Comparison of ENCODE assay signal across 7 mouse cellular contexts in the genomic region with DNA sequence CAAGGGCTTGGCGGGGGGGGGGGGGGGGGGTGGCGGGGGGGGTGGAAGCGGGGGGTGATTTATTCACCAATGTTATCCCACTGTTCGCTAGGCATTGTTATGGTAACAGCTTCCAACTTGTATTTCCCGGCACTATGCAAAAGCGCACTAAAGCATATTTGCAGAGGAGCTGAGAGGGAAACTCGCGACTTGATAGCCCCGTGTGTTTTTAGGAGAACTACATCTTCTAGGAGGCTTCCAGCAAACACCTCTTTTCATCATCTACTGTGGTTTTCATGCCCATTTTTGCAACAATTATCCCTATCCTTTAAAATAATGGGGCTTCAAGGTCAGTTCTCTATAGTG. TPM values are rescaled to one million over a fixed set of nuclear protein-coding genes. Genes with fewer than 3 reads are reported as not detected.
DNase-seq lines count a peak whose midpoint lies in the region; ATAC-seq lines count a peak whose summit lies in the region.

No protein-coding gene starts in this region.

- H3K9me3 ChIP-seq in lung, embryonic 15.5 days = no peaks in the 10 kb centered on the region
- H3K9me3 ChIP-seq in embryonic facial prominence, embryonic 12.5 days = no peaks in the 10 kb centered on the region
- no peaks in the 10 kb centered on the region for H3K9me3 ChIP-seq in intestine, embryonic 14.5 days (ENCODE audit: control insufficient read depth, low read length)
- H3K9me3 ChIP-seq in neural tube, embryonic 15.5 days (replicated peaks) = no peaks in the 10 kb centered on the region

- WGBS in lung, embryonic 15.5 days = 0% methylated on average over 7 of the region's 9 CpGs
- WGBS in embryonic facial prominence, embryonic 12.5 days = 2% methylated on average over 6 of the region's 9 CpGs
- 0% methylated on average over 7 of the region's 9 CpGs for WGBS in intestine, embryonic 14.5 days
- 0% methylated on average over 6 of the region's 9 CpGs for whole genome bisulfite sequencing in neural tube, embryonic 15.5 days

- no peak; the same call in 1 of the 2 replicates for ATAC-seq in lung, embryonic 15.5 days (ENCODE audit: borderline replicate concordance, extremely low read depth, low FRiP score, low TSS enrichment)
- no peak for ATAC-seq in embryonic facial prominence, embryonic 12.5 days (ENCODE audit: insufficient number of reproducible peaks, insufficient read depth, low FRiP score, low TSS enrichment)
- no peak for ATAC-seq in intestine, embryonic 14.5 days (replicated peaks; ENCODE audit: low FRiP score, low TSS enrichment, low read depth)
- peak; percentile 66 for ATAC-seq in neural tube, embryonic 15.5 days (ENCODE audit: low FRiP score)
- ATAC-seq in megakaryocyte-erythroid progenitor cell, adult 5-6 weeks (replicated peaks; ENCODE audit: low FRiP score, low TSS enrichment, poor library complexity, severe bottlenecking) = no peak

- no peak for DNase-seq in lung, postnatal 4 days
- peak; percentile 55 for DNase-seq in intestine, embryonic 14.5 days (ENCODE audit: low spot score)
- no peak for DNase-seq in left cerebral cortex, postnatal 4 days

- peak overlapping the region; percentile 69 for H3K9ac ChIP-seq in lung, embryonic 15.5 days
- H3K9ac ChIP-seq in embryonic facial prominence, embryonic 12.5 days = peak overlapping the region; percentile 61
- peak overlapping the region; percentile 70 for H3K9ac ChIP-seq in intestine, embryonic 14.5 days (ENCODE audit: low read length)
- H3K9ac ChIP-seq in neural tube, embryonic 15.5 days (replicated peaks) = peak overlapping the region; percentile 77

- peak overlapping the region; percentile 95 for H3K4me3 ChIP-seq in lung, embryonic 15.5 days
- H3K4me3 ChIP-seq in embryonic facial prominence, embryonic 12.5 days = peak overlapping the region; percentile 86
- peak overlapping the region; percentile 79 for H3K4me3 ChIP-seq in intestine, embryonic 14.5 days (ENCODE audit: low read depth, low read length)
- H3K4me3 ChIP-seq in neural tube, embryonic 15.5 days (replicated peaks) = peak overlapping the region; percentile 79

- H3K4me1 ChIP-seq in lung, embryonic 15.5 days = peaks cover 11% of the 10 kb centered on the region
- peaks cover 5% of the 10 kb centered on the region; the same call in 1 of the 2 replicates for H3K4me1 ChIP-seq in embryonic facial prominence, embryonic 12.5 days
- H3K4me1 ChIP-seq in intestine, embryonic 14.5 days (replicated peaks; ENCODE audit: control insufficient read depth, insufficient read depth, low read length) = peaks cover 5% of the 10 kb centered on the region; the same call in 1 of the 2 replicates
- H3K4me1 ChIP-seq in neural tube, embryonic 15.5 days = peaks cover 11% of the 10 kb centered on the region

- H3K4me2 ChIP-seq in lung, embryonic 15.5 days = peak overlapping the region; percentile 61
- peak overlapping the region; percentile 62 for H3K4me2 ChIP-seq in embryonic facial prominence, embryonic 12.5 days (replicated peaks)
- H3K4me2 ChIP-seq in intestine, embryonic 14.5 days (ENCODE audit: low read length) = peak overlapping the region; percentile 62
- peak overlapping the region; percentile 61 for H3K4me2 ChIP-seq in neural tube, embryonic 15.5 days

- intact Hi-C loops in left cerebral cortex, postnatal 4 days (cut with DNase I) = no loop called here

- no peaks in the 10 kb centered on the region for H3K27me3 ChIP-seq in lung, embryonic 15.5 days
- no peaks in the 10 kb centered on the region for H3K27me3 ChIP-seq in embryonic facial prominence, embryonic 12.5 days
- no peaks in the 10 kb centered on the region for H3K27me3 ChIP-seq in intestine, embryonic 14.5 days (replicated peaks; ENCODE audit: control insufficient read depth, insufficient read depth, low read length)
- no peaks in the 10 kb centered on the region for H3K27me3 ChIP-seq in neural tube, embryonic 15.5 days (replicated peaks)

- H3K36me3 ChIP-seq in lung, embryonic 15.5 days = peaks cover 10% of the 10 kb centered on the region
- peaks cover 3% of the 10 kb centered on the region; the same call in 1 of the 2 replicates for H3K36me3 ChIP-seq in embryonic facial prominence, embryonic 12.5 days
- peaks cover 7% of the 10 kb centered on the region for H3K36me3 ChIP-seq in intestine, embryonic 14.5 days (ENCODE audit: control insufficient read depth, insufficient read depth, low read length)
- peaks cover 6% of the 10 kb centered on the region; the same call in 1 of the 2 replicates for H3K36me3 ChIP-seq in neural tube, embryonic 15.5 days

- H3K27ac ChIP-seq in lung, embryonic 15.5 days = no peak overlapping the region
- H3K27ac ChIP-seq in embryonic facial prominence, embryonic 12.5 days = no peak overlapping the region
- no peak overlapping the region for H3K27ac ChIP-seq in intestine, embryonic 14.5 days (ENCODE audit: low read depth)
- H3K27ac ChIP-seq in neural tube, embryonic 15.5 days (replicated peaks) = peak overlapping the region; percentile 90; the same call in 1 of the 2 replicates

RNA-seq across cellular contexts. Expression of a gene that starts 0.6 kb away (rescaled TPM):
- polyA plus RNA-seq in lung, embryonic 15.5 days (2015; fragmentation: Nextera tagmentation; extraction: Ambion mirVana) = 20.5 and 21.9 TPM in 2 replicates
- 15.0 and 20.4 TPM in 2 replicates for polyA plus RNA-seq in embryonic facial prominence, embryonic 12.5 days (2016; fragmentation: Nextera tagmentation; extraction: Ambion mirVana)
- polyA plus RNA-seq in intestine, embryonic 14.5 days (2014; fragmentation: Nextera tagmentation; extraction: Ambion mirVana) = 16.5 and 20.6 TPM in 2 replicates
- polyA plus RNA-seq in neural tube, embryonic 15.5 days (2015; fragmentation: Nextera tagmentation; extraction: Ambion mirVana) = 11.1 and 12.1 TPM in 2 replicates
- total RNA-seq in megakaryocyte-erythroid progenitor cell, adult 5-6 weeks (2014; fragmentation: Nextera tagmentation) = 20.4 and 31.0 TPM in 2 replicates
- total RNA-seq in megakaryocyte-erythroid progenitor cell, adult 5-6 weeks (2017) = 46.3 and 48.8 TPM in 2 replicates
- total RNA-seq in left cerebral cortex, postnatal 4 days (2021) = 10 to 100 TPM; 17.4 to 17.7 TPM

RNA-seq across cellular contexts. Expression of a gene that starts 23.1 kb away (rescaled TPM):
- polyA plus RNA-seq in lung, embryonic 15.5 days (2015; fragmentation: Nextera tagmentation; extraction: Ambion mirVana) = 11.0 and 11.8 TPM in 2 replicates
- 10.3 and 11.0 TPM in 2 replicates for polyA plus RNA-seq in embryonic facial prominence, embryonic 12.5 days (2016; fragmentation: Nextera tagmentation; extraction: Ambion mirVana)
- 12.1 and 12.2 TPM in 2 replicates for polyA plus RNA-seq in intestine, embryonic 14.5 days (2014; fragmentation: Nextera tagmentation; extraction: Ambion mirVana)
- polyA plus RNA-seq in neural tube, embryonic 15.5 days (2015; fragmentation: Nextera tagmentation; extraction: Ambion mirVana) = 11.1 and 12.1 TPM in 2 replicates
- 17.6 and 33.9 TPM in 2 replicates for total RNA-seq in megakaryocyte-erythroid progenitor cell, adult 5-6 weeks (2014; fragmentation: Nextera tagmentation)
- 15.2 and 17.1 TPM in 2 replicates for total RNA-seq in megakaryocyte-erythroid progenitor cell, adult 5-6 weeks (2017)
- 10 to 100 TPM; 21.6 to 23.5 TPM for total RNA-seq in left cerebral cortex, postnatal 4 days (2021)
